Mouse (Mus musculus): ENCODE measurements around the gene Vpreb3.
A peak's percentile ranks its signal among the peaks of the same experiment; 100 is the strongest.

The Vpreb3 gene

GRCm38 (mm10) chr10:75973846-75974245, 31.0 kb downstream of the Vpreb3 start:
- DNase-seq (ENCODE audit: low spot score in 2 of 2): no peak

DNA sequence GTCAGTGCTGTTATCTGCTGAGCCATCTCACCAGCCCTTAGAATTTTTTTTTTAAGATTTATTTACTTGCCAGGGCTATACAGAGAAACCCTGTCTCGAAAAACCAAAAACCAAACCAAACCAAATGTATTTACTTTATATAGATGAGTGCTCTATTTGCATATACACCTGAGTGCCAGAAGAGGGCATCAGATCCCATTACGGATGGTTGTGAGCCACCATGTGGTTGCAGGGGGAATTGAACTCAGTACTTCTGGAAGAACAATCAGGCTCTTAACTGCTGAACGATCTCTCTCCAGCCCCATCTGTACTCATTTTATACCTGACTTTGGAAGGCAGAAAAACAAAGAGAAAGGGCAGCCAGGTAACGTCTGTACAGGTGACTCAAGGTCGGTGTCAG, 32.4 kb downstream of the Vpreb3 start:
- no peak for DNase-seq (ENCODE audit: low spot score in 2 of 2)

DNA sequence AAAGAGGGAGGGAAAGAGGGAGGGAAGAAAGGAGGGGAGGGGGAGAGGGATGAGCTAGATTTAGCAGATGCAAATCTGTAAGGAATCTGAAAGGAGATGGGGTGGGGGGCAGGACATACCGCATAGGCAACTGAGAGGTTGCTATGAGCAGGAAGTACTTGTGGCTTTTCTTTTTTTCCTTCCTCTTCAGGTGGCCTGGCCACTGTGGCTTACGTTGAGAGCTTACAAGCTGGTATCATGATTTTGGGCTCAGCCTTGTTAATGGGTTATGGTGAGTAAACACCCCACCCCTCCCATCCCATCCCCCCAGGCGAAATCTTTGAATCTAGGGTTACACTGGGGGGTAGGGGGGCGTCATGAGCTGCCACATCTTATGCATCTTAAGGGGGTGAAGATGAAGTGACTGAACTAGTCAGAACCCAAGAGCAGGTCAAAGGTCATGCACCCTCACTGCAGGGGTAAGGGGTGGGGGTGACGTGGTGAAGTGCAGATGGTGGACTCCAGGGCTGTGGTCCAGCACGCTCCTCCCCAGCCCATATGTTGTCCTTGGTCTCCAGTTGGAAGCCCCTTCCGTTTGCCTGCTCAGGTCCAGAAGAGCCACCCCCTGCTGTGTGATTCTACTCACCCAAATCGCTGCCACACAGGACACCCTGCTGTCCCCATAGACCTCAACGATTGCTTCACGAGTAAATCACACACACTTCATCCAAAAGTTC, 35.4 kb downstream of the Vpreb3 start:
- no peak for DNase-seq (ENCODE audit: low spot score in 2 of 2)

GRCm38 (mm10) chr10:75978835-75979157, 35.9 kb downstream of the Vpreb3 start:
- DNase-seq (ENCODE audit: low spot score in 2 of 2): no peak

DNA sequence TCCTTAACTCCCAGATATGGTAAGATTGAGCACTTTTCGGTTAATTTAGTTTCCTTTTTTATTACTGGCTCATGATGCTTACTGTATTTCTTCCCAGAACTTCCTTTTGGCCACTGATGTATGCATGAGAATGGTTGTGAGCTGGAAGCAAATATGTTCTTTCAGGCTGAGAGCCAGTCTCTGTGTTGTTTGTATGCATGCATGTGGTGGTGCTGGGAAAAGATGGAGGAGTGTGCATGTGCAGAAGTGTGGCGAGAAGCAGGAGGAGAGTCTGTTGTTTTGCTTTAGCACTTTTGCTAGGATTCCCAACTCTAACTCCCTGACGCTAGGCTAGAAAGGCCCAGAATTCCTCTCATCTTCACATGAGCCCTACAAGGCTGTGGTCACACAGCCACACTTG, 36.6 kb downstream of the Vpreb3 start:
- peak in 1 of 2 experiments; percentile 6 for DNase-seq (ENCODE audit: low spot score in 2 of 2)

DNA sequence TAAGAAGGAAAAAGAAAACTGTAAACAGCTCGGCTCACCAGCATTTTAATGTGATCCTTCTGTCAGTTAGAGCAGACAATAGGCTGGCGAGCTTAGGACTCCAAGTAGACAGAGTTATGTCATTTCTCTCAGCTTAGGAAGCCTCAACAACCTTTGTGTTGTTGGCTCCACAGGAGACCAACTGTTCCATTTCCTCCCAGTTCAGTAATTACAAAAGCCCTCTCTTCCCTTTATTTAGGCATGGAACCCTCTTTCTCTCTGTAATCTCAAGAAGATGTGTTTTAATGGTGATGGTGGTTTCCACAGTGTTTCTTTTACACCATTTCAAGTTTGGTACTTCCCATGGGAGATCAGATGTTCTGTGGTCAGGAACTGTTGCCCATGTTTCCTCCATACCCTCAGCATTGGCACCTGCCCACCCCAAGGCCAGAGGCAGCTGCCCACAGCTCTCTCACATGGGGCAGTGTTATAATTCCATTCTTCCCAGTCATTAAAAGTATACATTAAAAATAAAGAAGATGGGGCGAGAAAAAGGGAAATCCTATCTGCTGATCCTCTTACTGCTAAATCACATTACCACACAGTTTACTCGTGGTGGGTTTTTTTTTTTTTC, 47.7 kb downstream of the Vpreb3 start:
- no peak for DNase-seq (ENCODE audit: low spot score in 2 of 2)

GRCm38 (mm10) chr10:75993616-75994240, 50.9 kb downstream of the Vpreb3 start:
- DNase-seq (ENCODE audit: low spot score in 2 of 2): no peak

DNA sequence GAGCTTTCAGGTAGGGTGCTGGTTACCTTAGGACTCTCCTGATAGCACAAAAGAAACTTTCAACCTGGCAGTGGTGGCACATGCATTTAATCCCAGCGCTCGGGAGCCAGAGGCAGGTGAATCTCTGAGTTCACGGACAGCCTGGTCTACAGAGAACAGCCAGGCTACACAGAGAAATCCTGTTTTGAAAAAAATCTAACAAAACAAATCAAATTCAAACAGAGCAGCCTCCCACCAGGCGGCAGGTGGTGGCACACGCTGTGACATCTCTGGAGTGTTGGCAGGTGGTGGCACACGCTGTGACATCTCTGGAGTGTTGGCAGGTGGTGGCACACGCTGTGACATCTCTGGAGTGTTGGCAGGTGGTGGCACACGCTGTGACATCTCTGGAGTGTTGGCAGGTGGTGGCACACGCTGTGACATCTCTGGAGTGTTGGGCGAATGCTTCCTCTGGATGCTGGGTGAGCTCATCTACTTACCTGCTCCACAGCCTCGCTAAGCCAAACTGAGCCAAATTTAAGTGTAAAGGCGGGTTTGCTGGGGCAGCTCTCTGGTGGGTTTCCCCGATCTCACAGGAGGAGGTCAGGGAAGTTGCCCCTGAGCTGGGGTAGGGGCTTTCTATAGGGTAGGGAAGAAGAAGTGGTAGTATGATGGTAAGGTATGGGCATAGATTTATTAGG, 51.8 kb downstream of the Vpreb3 start:
- peak in 1 of 2 experiments; percentile 9 for DNase-seq (ENCODE audit: low spot score in 2 of 2)

- DNase-seq (ENCODE audit: low spot score in 2 of 2): no peak
Observed at GRCm38 (mm10) chr10:75995463-75995862, 52.6 kb downstream of the Vpreb3 start.

DNA sequence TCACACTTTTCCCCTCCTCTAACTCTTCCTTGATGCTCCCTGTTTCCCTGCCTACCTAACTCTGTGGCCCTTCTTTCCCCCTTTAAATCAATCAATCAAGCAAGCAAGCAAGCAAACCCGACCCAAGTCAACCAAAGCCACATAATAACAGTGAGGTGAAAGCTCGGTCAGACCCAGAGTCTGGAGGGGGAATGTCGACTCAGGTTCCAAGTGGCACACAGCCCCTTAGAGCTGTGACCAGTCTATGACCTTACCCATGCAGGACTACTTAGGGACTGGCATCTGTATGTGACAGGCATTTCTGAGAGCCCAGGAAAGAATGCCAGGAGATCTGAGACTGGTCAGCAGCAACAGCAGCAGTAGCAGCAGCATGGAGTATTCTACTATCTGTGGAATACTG, 53.5 kb downstream of the Vpreb3 start:
- no peak for DNase-seq (ENCODE audit: low spot score in 2 of 2)
